Mouse (Mus musculus): ENCODE data around the gene Tgds. TPM values are rescaled to one million over a fixed set of nuclear protein-coding genes. Genes with fewer than 3 reads are reported as not detected.
"Not testable (repeated sequence)": the region's sequence is repeated elsewhere in the genome, so short reads cannot be mapped to it uniquely, and the experiment has no call there.

Tgds gene
- total RNA-seq, 1 experiment from 2014 or later = 14.5 TPM

GRCm38 (mm10) chr14:118137487-118137886 is 4.9 kb upstream of the Tgds start:
- ATAC-seq (replicated peaks; ENCODE audit: low read depth, poor library complexity, severe bottlenecking) = 0 out of 2 replicates have a peak, but pooled peaks have one; percentile 6

GRCm38 (mm10) chr14:118136744-118137452 is 4.3 kb upstream of the Tgds start, which contains the start of gene Gpr180:
Gene Gpr180 (plus strand): TSS chr14:118137158.
- peak; percentile 85 for ATAC-seq (replicated peaks; ENCODE audit: low read depth, poor library complexity, severe bottlenecking)

GRCm38 (mm10) chr14:118131931-118132641 is 469 bp downstream of the Tgds start:
- peak; percentile 10 for ATAC-seq (replicated peaks; ENCODE audit: low read depth, poor library complexity, severe bottlenecking)

- ATAC-seq (replicated peaks; ENCODE audit: low read depth, poor library complexity, severe bottlenecking) = no peak
Measured at GRCm38 (mm10) chr14:118131472-118131871, 1.1 kb downstream of the Tgds start.

GRCm38 (mm10) chr14:118126301-118126700 is 6.3 kb downstream of the Tgds start:
- ATAC-seq (replicated peaks; ENCODE audit: low read depth, poor library complexity, severe bottlenecking) = no peak

- ATAC-seq (replicated peaks; ENCODE audit: low read depth, poor library complexity, severe bottlenecking) = no peak
Measured at GRCm38 (mm10) chr14:118124771-118125170, 7.8 kb downstream of the Tgds start.

- peak; percentile 53 for ATAC-seq (replicated peaks; ENCODE audit: low read depth, poor library complexity, severe bottlenecking)
Measured at GRCm38 (mm10) chr14:118124129-118124528, 8.4 kb downstream of the Tgds start.

- no peak for ATAC-seq (replicated peaks; ENCODE audit: low read depth, poor library complexity, severe bottlenecking)
Measured at GRCm38 (mm10) chr14:118113116-118113515, 19.4 kb downstream of the Tgds start.

GRCm38 (mm10) chr14:118107479-118107878 is 25.1 kb downstream of the Tgds start:
- ATAC-seq (replicated peaks; ENCODE audit: low read depth, poor library complexity, severe bottlenecking) = not testable (repeated sequence)

GRCm38 (mm10) chr14:118101227-118101990 is 31.1 kb downstream of the Tgds start:
- no peak; the same call in 1 of the 2 replicates for ATAC-seq (replicated peaks; ENCODE audit: low read depth, poor library complexity, severe bottlenecking)

GRCm38 (mm10) chr14:118098265-118098664 is 34.3 kb downstream of the Tgds start:
- ATAC-seq (replicated peaks; ENCODE audit: low read depth, poor library complexity, severe bottlenecking) = peak; percentile 87

- ATAC-seq (replicated peaks; ENCODE audit: low read depth, poor library complexity, severe bottlenecking) = peak; percentile 39
Measured at GRCm38 (mm10) chr14:118089806-118090392, 42.7 kb downstream of the Tgds start.

- peak; percentile 72 for ATAC-seq (replicated peaks; ENCODE audit: low read depth, poor library complexity, severe bottlenecking)
Measured at GRCm38 (mm10) chr14:118089215-118089805, 43.2 kb downstream of the Tgds start.

- peak; percentile 72 for ATAC-seq (replicated peaks; ENCODE audit: low read depth, poor library complexity, severe bottlenecking)
Measured at GRCm38 (mm10) chr14:118088437-118089207, 43.9 kb downstream of the Tgds start.

- ATAC-seq (replicated peaks; ENCODE audit: low read depth, poor library complexity, severe bottlenecking) = no peak
Measured at GRCm38 (mm10) chr14:118086271-118087035, 46.1 kb downstream of the Tgds start.

- ATAC-seq (replicated peaks; ENCODE audit: low read depth, poor library complexity, severe bottlenecking) = no peak
Measured at GRCm38 (mm10) chr14:118083851-118084250, 48.7 kb downstream of the Tgds start.

GRCm38 (mm10) chr14:118080606-118081005 is 51.9 kb downstream of the Tgds start:
- ATAC-seq (replicated peaks; ENCODE audit: low read depth, poor library complexity, severe bottlenecking) = no peak

GRCm38 (mm10) chr14:118070100-118070499 is 62.5 kb downstream of the Tgds start:
- ATAC-seq (replicated peaks; ENCODE audit: low read depth, poor library complexity, severe bottlenecking) = peak; percentile 82
